Mouse (Mus musculus) MEL (cell line): ENCODE data around the gene Supt3. TPM values are rescaled to one million over a fixed set of nuclear protein-coding genes. Genes with fewer than 3 reads are reported as not detected.

Experiments used
- DNase-seq: peaks from one replicate; pipeline ENCODE4 v3.0.0; 2011; ENCODE audit warnings: low read depth, low spot score
- H3K27ac ChIP-seq: 2 replicates; pipeline ENCODE4 v1.5.1; 2012; ENCODE audit warnings: low read depth, mild to moderate bottlenecking, control low read depth, low read length, moderate library complexity; ENCODE audit not compliant: control insufficient read depth
- H3K27me3 ChIP-seq, 2 experiments: fragments of 150-350 bp in 1 of 2; sonication (generic) in 1 of 2; 2 replicates each; pipeline ENCODE4 v1.6.1; 2012; ENCODE audit warnings: low read length in 2 of 2, mild to moderate bottlenecking in 2 of 2, improper control_type of control experiment in 1 of 2, moderate library complexity in 1 of 2; ENCODE audit not compliant: insufficient read depth in 2 of 2, control insufficient read depth in 1 of 2
- H3K36me3 ChIP-seq, 2 experiments: 2 replicates each; pipeline ENCODE4 v1.6.1; 2012 to 2014; ENCODE audit warnings: low read length in 2 of 2, improper control_type of control experiment in 1 of 2, inconsistent platforms in 1 of 2, mild to moderate bottlenecking in 1 of 2; ENCODE audit not compliant: insufficient read depth in 2 of 2, control insufficient read depth in 1 of 2
- H3K4me1 ChIP-seq, 2 experiments: fragments of 150-350 bp in 1 of 2; sonication (generic) in 1 of 2; 2 replicates each; pipeline ENCODE4 v1.6.1; 2012; ENCODE audit warnings: low read length in 2 of 2, improper control_type of control experiment in 1 of 2, mild to moderate bottlenecking in 1 of 2; ENCODE audit not compliant: insufficient read depth in 2 of 2, control insufficient read depth in 1 of 2
- H3K4me3 ChIP-seq, 2 experiments: fragments of 150-350 bp in 1 of 2; sonication (generic) in 1 of 2; 2 replicates each; pipeline ENCODE4 v1.5.1; 2012; ENCODE audit warnings: low read depth in 2 of 2, low read length in 2 of 2, mild to moderate bottlenecking in 2 of 2, moderate library complexity in 2 of 2, control low read depth in 1 of 2, improper control_type of control experiment in 1 of 2; ENCODE audit not compliant: control insufficient read depth in 1 of 2, insufficient read depth in 1 of 2
- H3K79me2 ChIP-seq: 2 replicates; pipeline ENCODE4 v1.6.1; 2012; ENCODE audit warnings: mild to moderate bottlenecking, low read length, moderate library complexity; ENCODE audit not compliant: control insufficient read depth, poor library complexity, insufficient read depth
- H3K9ac ChIP-seq: 2 replicates; pipeline ENCODE4 v1.6.1; 2012; ENCODE audit warnings: low read depth, mild to moderate bottlenecking, control low read depth, low read length, moderate library complexity; ENCODE audit not compliant: control insufficient read depth, poor library complexity, severe bottlenecking
- H3K9me3 ChIP-seq: fragments of 150-350 bp; sonication (generic); replicated peaks from 2 replicates; pipeline ENCODE4 v1.6.1; 2012; ENCODE audit warnings: mild to moderate bottlenecking, low read length, improper control_type of control experiment, moderate library complexity; ENCODE audit not compliant: insufficient read depth
- CHD1 ChIP-seq: IDR thresholded peaks from 2 replicates; pipeline ENCODE4 v1.6.1; 2012; ENCODE audit warnings: low read depth, mild to moderate bottlenecking, inconsistent platforms, low read length, improper control_type of control experiment
- CHD2 ChIP-seq: IDR thresholded peaks from 2 replicates; pipeline ENCODE4 v1.6.1; 2011; ENCODE audit warnings: low read length, improper control_type of control experiment
- CTCF ChIP-seq, 3 experiments: IDR thresholded peaks in 2 of 3; conservative IDR thresholded peaks in 1 of 3; 2 replicates each; pipeline ENCODE4 v1.5.1; 2011 to 2012; ENCODE audit warnings: low read length in 3 of 3, low read depth in 2 of 3, mild to moderate bottlenecking in 2 of 3, improper control_type of control experiment in 1 of 3, inconsistent platforms in 1 of 3, mixed read lengths in 1 of 3, moderate library complexity in 1 of 3; ENCODE audit not compliant: control insufficient read depth in 1 of 3, insufficient read depth in 1 of 3, poor library complexity in 1 of 3, severe bottlenecking in 1 of 3
- ELF1 ChIP-seq: IDR thresholded peaks from 2 replicates; pipeline ENCODE4 v1.6.1; 2014; ENCODE audit warnings: low read depth, mild to moderate bottlenecking, inconsistent platforms, low read length, improper control_type of control experiment, moderate library complexity
- GABPA ChIP-seq: IDR thresholded peaks from 2 replicates; pipeline ENCODE4 v1.6.1; 2012; ENCODE audit warnings: low read depth, mild to moderate bottlenecking, inconsistent platforms, low read length, improper control_type of control experiment, moderate library complexity
- GATA1 ChIP-seq: IDR thresholded peaks from 2 replicates; pipeline ENCODE4 v1.6.1; 2011; ENCODE audit warnings: low read depth, low read length, improper control_type of control experiment
- HCFC1 ChIP-seq: IDR thresholded peaks from 2 replicates; pipeline ENCODE4 v1.6.1; 2012; ENCODE audit warnings: low read depth, mild to moderate bottlenecking, inconsistent platforms, low read length, improper control_type of control experiment, moderate library complexity
- JUND ChIP-seq: IDR thresholded peaks from 2 replicates; pipeline ENCODE4 v1.6.1; 2011; ENCODE audit warnings: low read depth, mild to moderate bottlenecking, improper control_type of control experiment, low read length
- KAT2A ChIP-seq: conservative IDR thresholded peaks from 2 replicates; pipeline ENCODE4 v1.6.1; 2012; ENCODE audit warnings: low read depth, low read length, improper control_type of control experiment, inconsistent platforms
- MAFK ChIP-seq: IDR thresholded peaks from 2 replicates; pipeline ENCODE4 v1.6.1; 2011; ENCODE audit warnings: low read depth, mild to moderate bottlenecking, low read length, improper control_type of control experiment, borderline replicate concordance
- MAX ChIP-seq: IDR thresholded peaks from 2 replicates; pipeline ENCODE4 v1.6.1; 2011; ENCODE audit warnings: low read length, improper control_type of control experiment
- MYB ChIP-seq: IDR thresholded peaks from 2 replicates; pipeline ENCODE4 v1.6.1; 2011; ENCODE audit warnings: mild to moderate bottlenecking, low read depth, low read length, improper control_type of control experiment
- MYC ChIP-seq: IDR thresholded peaks from 2 replicates; pipeline ENCODE4 v1.6.1; 2011; ENCODE audit warnings: low read depth, mild to moderate bottlenecking, low read length, improper control_type of control experiment, moderate library complexity
- NELFE ChIP-seq: IDR thresholded peaks from 2 replicates; pipeline ENCODE4 v1.6.1; 2011; ENCODE audit warnings: low read depth, low read length, improper control_type of control experiment
- NRF1 ChIP-seq: IDR thresholded peaks from 2 replicates; pipeline ENCODE4 v1.6.1; 2014; ENCODE audit warnings: low read depth, mild to moderate bottlenecking, inconsistent platforms, low read length, improper control_type of control experiment, moderate library complexity; ENCODE audit not compliant: poor library complexity, insufficient read depth, severe bottlenecking
- POLR2AphosphoS5 ChIP-seq: IDR thresholded peaks from 2 replicates; pipeline ENCODE4 v1.6.1; 2012; ENCODE audit warnings: low read depth, borderline replicate concordance, mild to moderate bottlenecking, inconsistent platforms, low read length, moderate library complexity, mixed read lengths
- RCOR1 ChIP-seq: IDR thresholded peaks from 2 replicates; pipeline ENCODE4 v1.6.1; 2012; ENCODE audit warnings: low read depth, mild to moderate bottlenecking, inconsistent platforms, low read length, improper control_type of control experiment
- SIN3A ChIP-seq: IDR thresholded peaks from 2 replicates; pipeline ENCODE4 v1.6.1; 2012; ENCODE audit warnings: low read length, improper control_type of control experiment, inconsistent platforms
- SMC3 ChIP-seq: IDR thresholded peaks from 2 replicates; pipeline ENCODE4 v1.6.1; 2011; ENCODE audit warnings: low read depth, low read length, improper control_type of control experiment
- TAL1 ChIP-seq: IDR thresholded peaks from 2 replicates; pipeline ENCODE4 v1.6.1; 2012; ENCODE audit warnings: mild to moderate bottlenecking, inconsistent platforms, low read length, moderate library complexity, mixed read lengths
- TBP ChIP-seq: IDR thresholded peaks from 2 replicates; pipeline ENCODE4 v1.8.0; 2011; ENCODE audit warnings: low read depth, low read length, improper control_type of control experiment
- polyA plus RNA-seq, 2 experiments: library from polyadenylated mRNA; stranded (reverse) in 1 of 2; unstranded in 1 of 2; fragments of >175 nt in 1 of 2; fragments of >200 nt in 1 of 2; gene quantifications; 2 replicates each; pipeline versions ENCODE4 v1.2.1 to v1.2.4; 2012; ENCODE audit warnings: low replicate concordance in 2 of 2, low read depth in 1 of 2; ENCODE audit not compliant: insufficient read length in 2 of 2, insufficient read depth in 1 of 2, missing spikeins in 1 of 2
- total RNA-seq: library from RNA; depleted of rRNA; stranded (reverse); fragments of 300-350 nt; gene quantifications from 2 replicates; pipeline ENCODE4 v1.2.3, GENCODE M21; 2012

Supt3 gene
- total and polyA plus RNA-seq, 3 experiments, result 7.0 to 28.6 TPM; not detected in 1

DNA sequence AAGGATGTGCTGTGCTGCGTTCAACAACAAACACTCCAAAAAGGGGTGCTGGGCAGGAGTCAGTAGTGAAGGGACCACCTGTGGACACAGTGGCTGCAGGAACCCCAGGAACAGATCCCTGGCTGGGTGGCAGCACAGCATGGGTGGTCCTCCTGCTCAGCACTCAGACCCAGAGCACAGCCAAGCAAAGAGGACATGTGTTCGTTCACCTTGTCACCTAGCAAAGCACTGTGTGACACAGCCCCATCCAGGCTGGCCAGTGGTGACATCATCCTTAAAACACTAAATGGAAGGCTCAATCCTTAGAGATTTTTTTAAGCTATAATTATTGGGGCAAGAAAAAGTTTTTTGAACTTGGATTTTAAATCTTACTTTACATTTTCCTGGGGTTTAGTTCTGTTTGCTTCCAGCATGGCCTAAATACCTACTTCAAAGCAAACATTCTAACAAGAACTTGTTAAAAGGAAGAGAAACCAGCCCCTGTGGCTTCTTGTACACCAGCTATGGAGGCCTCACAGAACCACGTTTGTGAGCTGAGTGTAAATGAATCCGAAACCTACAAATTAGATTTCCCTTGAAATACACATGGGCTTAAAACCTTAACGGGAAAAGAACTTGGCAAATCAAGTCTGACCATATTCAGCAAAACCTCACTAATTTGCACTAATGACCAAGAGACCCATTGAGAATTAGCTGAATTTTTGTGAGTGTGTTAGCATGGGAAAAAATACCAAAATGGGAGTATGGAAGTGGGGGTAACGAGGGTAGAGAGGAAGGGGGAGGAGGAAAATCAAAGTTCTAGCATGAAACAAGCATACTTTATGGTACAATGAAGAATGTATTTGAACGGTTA, 295.8 kb downstream of the Supt3 start:
- no peak for TF ChIP-seq MAFK
- no peak for TF ChIP-seq TAL1
- Histone ChIP-seq H3K79me2 (no peaks in the 10 kb centered on the region), H3K4me3 (no peak overlapping the region), H3K27ac (no peak overlapping the region), H3K27me3 (no peaks in the 10 kb centered on the region), H3K9ac (no peak overlapping the region), H3K9me3 (no peaks in the 10 kb centered on the region), H3K36me3 (no peaks in the 10 kb centered on the region), H3K4me1 (no peaks in the 10 kb centered on the region)
- no peak for DNase-seq

DNA sequence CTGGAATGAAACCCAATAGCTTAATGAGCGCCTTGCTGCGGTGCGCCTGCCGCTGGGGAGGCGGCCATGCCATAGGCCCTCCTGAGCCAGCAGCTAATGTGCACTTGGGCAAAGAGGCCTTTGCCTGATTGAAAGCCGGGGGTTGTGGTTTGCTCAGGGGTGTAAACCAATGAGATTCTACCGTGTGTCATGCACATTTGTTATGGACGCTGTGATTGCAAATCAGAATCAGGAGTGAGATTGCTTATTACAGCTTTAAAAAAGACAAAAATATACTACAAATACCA, 296.3 kb downstream of the Supt3 start:
- Histone ChIP-seq H3K4me1 (no peaks in the 10 kb centered on the region), H3K36me3 (no peaks in the 10 kb centered on the region), H3K4me3 (no peak overlapping the region), H3K27ac (no peak overlapping the region), H3K79me2 (no peaks in the 10 kb centered on the region), H3K27me3 (no peaks in the 10 kb centered on the region), H3K9ac (no peak overlapping the region), H3K9me3 (no peaks in the 10 kb centered on the region)
- DNase-seq, result no peak
- TF ChIP-seq RCOR1 (no peak), NELFE (no peak), MYB (no peak), SIN3A (no peak), HCFC1 (no peak), MAX (no peak), CHD2 (no peak), GATA1 (no peak), CTCF (IDR thresholded peaks at IDR 0.05 in 2 of 3, conservative IDR thresholded peaks at IDR 0.05 in 1 of 3; ENCODE audit: control insufficient read depth in 1 of 3, insufficient read depth in 1 of 3, low read depth in 2 of 3, low read length in 3 of 3, poor library complexity in 1 of 3, severe bottlenecking in 1 of 3) (no peak), POLR2AphosphoS5 (no peak), JUND (no peak), CHD1 (no peak), KAT2A (no peak), ELF1 (no peak), TBP (no peak), SMC3 (no peak), MYC (no peak), GABPA (no peak), MAFK (no peak), NRF1 (no peak)
